Comparison of ENCODE assay signal across 12 mouse cellular contexts in genomic region chr17:86779191-86780130, GRCm38 (mm10). TPM values are rescaled to one million over a fixed set of nuclear protein-coding genes. Genes with fewer than 3 reads are reported as not detected.
DNase-seq lines count a peak whose midpoint lies in the region; ATAC-seq and TF ChIP-seq lines count a peak whose summit lies in the region.
"Had no signal": no experiment of that assay in that cellular context is flagged by ENCODE, and none has a peak within 500 bp of the region (broad histone marks: within the 10 kb centered on the region; RNA-seq: fewer than 3 reads in every experiment).

No protein-coding gene starts in this region.

- peak in 1 of 2 experiments; percentile 36 for DNase-seq in heart, adult 2 months
- DNase-seq in heart, postnatal 36 days: no peak
- DNase-seq in lung, postnatal 10 days: peak; percentile 59
- no peak for DNase-seq in lung, postnatal 14 days
- peak; percentile 30 for DNase-seq in splenic B cell, adult 2 months (ENCODE audit: low read depth, low spot score)
- DNase-seq in limb, embryonic 10.5 days (ENCODE audit: low spot score): no peak
- no peak for DNase-seq in gastrocnemius, postnatal 36 days
- DNase-seq: cerebellum, adult 2 months; right cerebral cortex, postnatal 4 days had no signal

- peak overlapping the region; percentile 85 for H3K27ac ChIP-seq in heart, adult 2 months
- H3K27ac ChIP-seq in limb, embryonic 10.5 days: no peak overlapping the region
- H3K27ac ChIP-seq: embryonic facial prominence, embryonic 12.5 days had no signal

- H3K36me3 ChIP-seq in heart, adult 2 months (ENCODE audit: control insufficient read depth, insufficient read depth, low read length): peaks cover 53% of the 10 kb centered on the region
- H3K36me3 ChIP-seq in splenic B cell, adult 2 months (ENCODE audit: control insufficient read depth, insufficient read depth, low read length, poor library complexity, severe bottlenecking): no peaks in the 10 kb centered on the region
- H3K36me3 ChIP-seq in limb, embryonic 10.5 days: no peaks in the 10 kb centered on the region
- H3K36me3 ChIP-seq: embryonic facial prominence, embryonic 12.5 days had no signal

- 48% methylated on average over 15 of the region's 15 CpGs for WGBS in heart, adult 2 months
- WGBS in limb, embryonic 10.5 days: 71% methylated on average over 15 of the region's 15 CpGs

- intact Hi-C loops in heart, adult 2 months (cut with DNase I): no loop called here
- intact Hi-C loops in heart, postnatal 36 days (cut with DNase I): no loop called here
- intact Hi-C loops in gastrocnemius, postnatal 36 days (cut with DNase I): no loop called here

- H3K9ac ChIP-seq in heart, adult 2 months (ENCODE audit: low read depth, low read length): 0 out of 2 replicates have a peak overlapping the region, but pooled peaks have one; percentile 1

- no peak overlapping the region for H3K4me3 ChIP-seq in heart, adult 2 months
- no peak overlapping the region for H3K4me3 ChIP-seq in limb, embryonic 10.5 days
- H3K4me3 ChIP-seq: embryonic facial prominence, embryonic 12.5 days had no signal

- ATAC-seq in activated CD4-positive, CD25-positive, alpha-beta regulatory T cell, adult 4 months: peak; percentile 97
- ATAC-seq: midbrain, embryonic 16.5 days had no signal

- no peaks in the 10 kb centered on the region for H3K27me3 ChIP-seq in heart, adult 2 months (ENCODE audit: control insufficient read depth, insufficient read depth, low read length)
- no peaks in the 10 kb centered on the region for H3K27me3 ChIP-seq in splenic B cell, adult 2 months (ENCODE audit: control insufficient read depth, insufficient read depth, low read length, poor library complexity, severe bottlenecking)
- H3K27me3 ChIP-seq in limb, embryonic 10.5 days (ENCODE audit: low read depth, poor library complexity, severe bottlenecking): no peaks in the 10 kb centered on the region
- H3K27me3 ChIP-seq: embryonic facial prominence, embryonic 12.5 days had no signal

- TF ChIP-seq EP300 in heart, adult 2 months (IDR thresholded peaks at IDR 0.05; ENCODE audit: insufficient read depth, low read depth, low read length): 0 out of 2 replicates have a peak, but pooled peaks have one; percentile 9

- TF ChIP-seq CTCF in heart, adult 2 months (IDR thresholded peaks at IDR 0.05): peak; percentile 41

- peaks cover 6% of the 10 kb centered on the region for H3K79me2 ChIP-seq in heart, adult 2 months (replicated peaks; ENCODE audit: control insufficient read depth, insufficient read depth, low read length)

- TF ChIP-seq POLR2A in heart, adult 2 months (IDR thresholded peaks at IDR 0.05; ENCODE audit: insufficient read depth, low read depth, low read length): no peak

- H3K9me3 ChIP-seq in limb, embryonic 10.5 days (replicated peaks): no peaks in the 10 kb centered on the region
- H3K9me3 ChIP-seq: embryonic facial prominence, embryonic 12.5 days had no signal

- H3K4me1 ChIP-seq in heart, adult 2 months (ENCODE audit: control insufficient read depth, insufficient read depth, low read length): peaks cover 54% of the 10 kb centered on the region
- H3K4me1 ChIP-seq in limb, embryonic 10.5 days: peaks cover 13% of the 10 kb centered on the region
- H3K4me1 ChIP-seq: embryonic facial prominence, embryonic 12.5 days had no signal

RNA-seq across cellular contexts. Expression of gene Epas1, which starts 26.0 kb away (rescaled TPM):
- total RNA-seq in heart, adult 2 months (2021): 100 to 1,000 TPM; 244 to 277 TPM
- polyA plus RNA-seq in heart, adult 2 months (2012; rRNA removed): 115 and 119 TPM in 2 replicates
- total RNA-seq in heart, postnatal 36 days (2021): 100 to 1,000 TPM; 239 to 306 TPM
- polyA plus RNA-seq in activated CD4-positive, CD25-positive, alpha-beta regulatory T cell, adult 4 months (2017; shearing (Covaris generic)): 1 to 10 TPM; 2.1 to 3.8 TPM
- polyA plus RNA-seq in limb, embryonic 10.5 days (2016; fragmentation: Nextera tagmentation; extraction: Ambion mirVana): 2.8 and 2.9 TPM in 2 replicates
- total RNA-seq in gastrocnemius, postnatal 36 days (2021): 100 to 1,000 TPM in 1 of 2 experiments, 10 to 100 TPM in 1; 94.9 to 100 TPM

Comparison
In these comparisons a context has a peak if more than half of its experiments do, and no peak if none do; other contexts are left out.
1. DNase-seq: peak in lung, postnatal 10 days (single experiment) and splenic B cell, adult 2 months (single experiment); none in heart, postnatal 36 days (0 of 2), lung, postnatal 14 days (single experiment), limb, embryonic 10.5 days (single experiment) and gastrocnemius, postnatal 36 days (0 of 2).